Mouse (Mus musculus): Measurements from ENCODE around the gene AU022252. TPM values are rescaled to one million over a fixed set of nuclear protein-coding genes. Genes with fewer than 3 reads are reported as not detected.

Gene AU022252
- polyA plus RNA-seq, 1 experiment, result 11.9 TPM

- 20% methylated on average over 11 of the region's 11 CpGs for WGBS
- no peak within 1 kb of the TSS for H3K27ac ChIP-seq (ENCODE audit: insufficient read depth, low read length)
- TF ChIP-seq POLR2A (IDR thresholded peaks at IDR 0.05; ENCODE audit: borderline replicate concordance, insufficient read depth, low read length) (no peak), CTCF (IDR thresholded peaks at IDR 0.05; ENCODE audit: borderline replicate concordance, insufficient read depth, low read depth, low read length) (no peak)
These were observed 14.3 kb downstream of the AU022252 start, which contains the start of gene Tmem269 for GRCm38 (mm10) chr4:119218169-119218568. Gene Tmem269, minus strand, starts transcription at chr4:119218217.

GRCm38 (mm10) chr4:119216667-119217066 lies 15.8 kb downstream of the AU022252 start:
- TF ChIP-seq POLR2A (IDR thresholded peaks at IDR 0.05; ENCODE audit: borderline replicate concordance, insufficient read depth, low read length), result no peak
- no peak for TF ChIP-seq CTCF (IDR thresholded peaks at IDR 0.05; ENCODE audit: borderline replicate concordance, insufficient read depth, low read depth, low read length)
- no peak overlapping the region for H3K4me3 ChIP-seq (replicated peaks; ENCODE audit: insufficient read depth, low read depth, low read length)
- WGBS, result 34% methylated on average over 8 of the region's 8 CpGs
- no peaks in the 10 kb centered on the region; the same call in 1 of the 2 replicates for H3K4me1 ChIP-seq (ENCODE audit: control insufficient read depth, insufficient read depth, low read length)
- no peak for DNase-seq
- H3K27ac ChIP-seq (ENCODE audit: insufficient read depth, low read length), result no peak overlapping the region
- H3K27me3 ChIP-seq (ENCODE audit: control insufficient read depth, insufficient read depth, low read length), result no peaks in the 10 kb centered on the region

More at GRCm38 (mm10) chr4:119218169-119218568, 14.3 kb downstream of the AU022252 start, which contains the start of gene Tmem269:
- DNase-seq, result no peak
- Histone ChIP-seq H3K4me3 (replicated peaks; ENCODE audit: insufficient read depth, low read depth, low read length) (no peak within 1 kb of the TSS), H3K27me3 (ENCODE audit: control insufficient read depth, insufficient read depth, low read length) (no peaks in the 10 kb centered on the region), H3K4me1 (ENCODE audit: control insufficient read depth, insufficient read depth, low read length) (no peaks in the 10 kb centered on the region; the same call in 1 of the 2 replicates)

- no peak overlapping the region for H3K27ac ChIP-seq (ENCODE audit: insufficient read depth, low read length)
- peak; percentile 67 for TF ChIP-seq CTCF (IDR thresholded peaks at IDR 0.05; ENCODE audit: borderline replicate concordance, insufficient read depth, low read depth, low read length)
- TF ChIP-seq POLR2A (IDR thresholded peaks at IDR 0.05; ENCODE audit: borderline replicate concordance, insufficient read depth, low read length), result no peak
- no peak overlapping the region for H3K4me3 ChIP-seq (replicated peaks; ENCODE audit: insufficient read depth, low read depth, low read length)
- DNase-seq, result peak; percentile 24 to 33
- 20% methylated on average over 8 of the region's 8 CpGs for WGBS
- no peaks in the 10 kb centered on the region for H3K27me3 ChIP-seq (ENCODE audit: control insufficient read depth, insufficient read depth, low read length)
- no peaks in the 10 kb centered on the region for H3K4me1 ChIP-seq (ENCODE audit: control insufficient read depth, insufficient read depth, low read length)
These were observed 27.8 kb downstream of the AU022252 start for GRCm38 (mm10) chr4:119204672-119205071.

GRCm38 (mm10) chr4:119198105-119198504 lies 34.4 kb downstream of the AU022252 start:
- Histone ChIP-seq H3K4me1 (ENCODE audit: control insufficient read depth, insufficient read depth, low read length) (no peaks in the 10 kb centered on the region; the same call in 1 of the 2 replicates), H3K4me3 (replicated peaks; ENCODE audit: insufficient read depth, low read depth, low read length) (no peak overlapping the region), H3K27ac (ENCODE audit: insufficient read depth, low read length) (no peak overlapping the region), H3K27me3 (ENCODE audit: control insufficient read depth, insufficient read depth, low read length) (no peaks in the 10 kb centered on the region)
- WGBS, result 61% methylated on average over 6 of the region's 6 CpGs
- TF ChIP-seq CTCF (IDR thresholded peaks at IDR 0.05; ENCODE audit: borderline replicate concordance, insufficient read depth, low read depth, low read length), result no peak
- no peak for TF ChIP-seq POLR2A (IDR thresholded peaks at IDR 0.05; ENCODE audit: borderline replicate concordance, insufficient read depth, low read length)
- no peak for DNase-seq

GRCm38 (mm10) chr4:119195582-119196320 lies 36.8 kb downstream of the AU022252 start:
- no peaks in the 10 kb centered on the region; the same call in 1 of the 2 replicates for H3K4me1 ChIP-seq (ENCODE audit: control insufficient read depth, insufficient read depth, low read length)
- H3K27me3 ChIP-seq (ENCODE audit: control insufficient read depth, insufficient read depth, low read length), result no peaks in the 10 kb centered on the region
- H3K4me3 ChIP-seq (replicated peaks; ENCODE audit: insufficient read depth, low read depth, low read length), result peak overlapping the region; percentile 82
- H3K27ac ChIP-seq (ENCODE audit: insufficient read depth, low read length), result no peak overlapping the region
- TF ChIP-seq CTCF (IDR thresholded peaks at IDR 0.05; ENCODE audit: borderline replicate concordance, insufficient read depth, low read depth, low read length), result no peak
- TF ChIP-seq POLR2A (IDR thresholded peaks at IDR 0.05; ENCODE audit: borderline replicate concordance, insufficient read depth, low read length), result no peak
- peak in 1 of 2 experiments; percentile 31 for DNase-seq
- WGBS, result 10% methylated on average over 18 of the region's 18 CpGs

- TF ChIP-seq POLR2A (IDR thresholded peaks at IDR 0.05; ENCODE audit: borderline replicate concordance, insufficient read depth, low read length) (peak; percentile 23; the same call in 1 of the 2 replicates), CTCF (IDR thresholded peaks at IDR 0.05; ENCODE audit: borderline replicate concordance, insufficient read depth, low read depth, low read length) (no peak)
- Histone ChIP-seq H3K27ac (ENCODE audit: insufficient read depth, low read length) (no peak within 1 kb of the TSS), H3K27me3 (ENCODE audit: control insufficient read depth, insufficient read depth, low read length) (no peaks in the 10 kb centered on the region), H3K4me3 (replicated peaks; ENCODE audit: insufficient read depth, low read depth, low read length) (peak within 1 kb of the TSS; percentile 82), H3K4me1 (ENCODE audit: control insufficient read depth, insufficient read depth, low read length) (no peaks in the 10 kb centered on the region; the same call in 1 of the 2 replicates)
- peak; percentile 81 to 83 for DNase-seq
- WGBS, result under 1% methylated on average over 44 of the region's 47 CpGs
These were observed 37.5 kb downstream of the AU022252 start, which contains the start of gene Svbp for GRCm38 (mm10) chr4:119194909-119195581. Gene Svbp, plus strand, starts transcription at chr4:119195306.

GRCm38 (mm10) chr4:119192757-119193156 lies 39.8 kb downstream of the AU022252 start:
- H3K4me3 ChIP-seq (replicated peaks; ENCODE audit: insufficient read depth, low read depth, low read length), result no peak overlapping the region
- WGBS, result 92% methylated on average over 4 of the region's 4 CpGs
- H3K27ac ChIP-seq (ENCODE audit: insufficient read depth, low read length), result no peak overlapping the region
- no peaks in the 10 kb centered on the region for H3K4me1 ChIP-seq (ENCODE audit: control insufficient read depth, insufficient read depth, low read length)
- H3K27me3 ChIP-seq (ENCODE audit: control insufficient read depth, insufficient read depth, low read length), result no peaks in the 10 kb centered on the region
- DNase-seq, result no peak
- TF ChIP-seq POLR2A (IDR thresholded peaks at IDR 0.05; ENCODE audit: borderline replicate concordance, insufficient read depth, low read length), result no peak
- no peak for TF ChIP-seq CTCF (IDR thresholded peaks at IDR 0.05; ENCODE audit: borderline replicate concordance, insufficient read depth, low read depth, low read length)
